Mouse (Mus musculus): ENCODE measurements at regions not wholly inside any gene's neighbourhood (a gene's known extent, or its start where the extent isn't known, plus 50 kb on each side); places are given as distances from the start of the nearest gene placed in this dataset.
"Not testable (repeated sequence)": the region's sequence is repeated elsewhere in the genome, so short reads cannot be mapped to it uniquely, and the experiment has no call there.

DNA sequence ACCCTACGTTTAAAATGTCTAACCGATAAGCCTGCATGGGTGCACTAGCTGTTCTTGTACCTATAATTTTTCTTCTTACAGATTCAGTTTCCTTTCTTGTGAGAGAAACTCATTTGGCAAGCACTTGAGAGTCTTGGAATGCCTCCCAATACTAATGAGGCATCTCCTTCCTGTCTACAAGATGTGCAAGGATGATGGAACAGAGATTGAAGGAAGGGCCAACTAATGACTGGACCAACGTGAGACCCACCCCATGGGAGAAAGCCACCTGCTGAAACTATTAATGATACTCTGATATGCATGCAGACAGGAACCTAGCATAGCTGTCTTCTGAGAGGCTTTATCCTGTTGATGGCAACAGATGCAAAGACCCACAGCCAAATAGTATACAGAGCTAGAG lies 179.9 kb upstream of the Slitrk6 start:
- DNase-seq, result peak; percentile 2

DNA sequence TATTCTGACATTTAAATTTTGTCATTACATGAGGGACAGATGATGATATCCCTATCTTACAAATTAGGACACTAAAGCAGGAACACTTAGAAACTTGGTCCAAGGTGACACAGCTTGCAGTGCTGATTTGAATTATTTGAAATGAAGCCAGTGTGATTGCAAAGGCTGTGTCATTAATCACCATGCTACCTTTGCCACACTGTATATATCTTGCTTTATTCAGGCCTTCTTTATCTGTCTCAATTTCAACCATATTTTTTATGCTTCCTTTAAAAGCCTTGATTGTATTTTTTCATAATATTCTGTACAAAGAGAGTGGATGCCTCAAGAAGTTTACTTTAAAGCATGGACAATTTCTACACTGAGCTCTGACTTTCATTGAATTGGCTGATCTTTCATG lies 167.0 kb upstream of the Slitrk6 start:
- no peak for DNase-seq

- DNase-seq, result no peak
Observed at GRCm38 (mm10) chr14:110913341-110913740, 158.4 kb upstream of the Slitrk6 start.

DNA sequence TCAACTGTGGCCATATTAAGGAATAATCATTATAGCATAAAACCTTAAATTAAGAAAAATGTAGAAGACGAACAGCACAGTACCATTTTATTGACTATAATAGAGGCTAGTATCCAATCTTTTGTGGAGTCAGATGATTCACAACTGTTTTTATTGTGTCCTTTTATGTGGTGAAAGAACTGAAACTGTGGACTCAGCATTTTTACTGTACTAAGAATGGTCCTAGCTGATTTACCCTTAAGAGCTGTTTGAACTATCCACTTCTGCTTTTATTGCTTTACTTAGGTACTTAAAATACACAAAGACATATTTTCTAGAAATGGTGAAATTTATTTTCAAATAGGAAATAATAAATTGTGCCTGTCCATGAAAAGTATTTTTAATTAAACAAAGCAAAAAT lies 137.9 kb upstream of the Slitrk6 start:
- DNase-seq, result no peak

DNA sequence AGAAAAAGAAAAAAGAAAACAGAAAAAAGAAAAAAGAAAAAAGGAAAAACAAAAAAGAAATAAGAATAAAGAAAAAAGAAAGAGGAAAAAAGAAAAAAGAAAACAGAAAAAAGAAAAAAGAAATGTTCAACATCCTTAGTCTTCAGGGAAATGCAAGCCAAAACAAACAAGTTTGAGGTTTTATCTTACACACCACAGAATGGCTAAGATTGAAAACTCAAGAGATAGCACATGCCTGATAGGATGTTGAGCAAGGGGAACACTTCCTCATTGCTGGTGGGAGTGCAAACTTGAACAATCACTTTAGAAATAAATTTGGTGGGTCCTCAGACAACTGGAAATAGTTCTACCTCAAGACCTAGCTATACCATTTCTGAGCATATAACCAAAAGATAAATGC lies 116.4 kb upstream of the Slitrk6 start:
- DNase-seq, result no peak

GRCm38 (mm10) chr14:110824642-110825041 lies 69.7 kb upstream of the Slitrk6 start:
- no peak for DNase-seq

DNA sequence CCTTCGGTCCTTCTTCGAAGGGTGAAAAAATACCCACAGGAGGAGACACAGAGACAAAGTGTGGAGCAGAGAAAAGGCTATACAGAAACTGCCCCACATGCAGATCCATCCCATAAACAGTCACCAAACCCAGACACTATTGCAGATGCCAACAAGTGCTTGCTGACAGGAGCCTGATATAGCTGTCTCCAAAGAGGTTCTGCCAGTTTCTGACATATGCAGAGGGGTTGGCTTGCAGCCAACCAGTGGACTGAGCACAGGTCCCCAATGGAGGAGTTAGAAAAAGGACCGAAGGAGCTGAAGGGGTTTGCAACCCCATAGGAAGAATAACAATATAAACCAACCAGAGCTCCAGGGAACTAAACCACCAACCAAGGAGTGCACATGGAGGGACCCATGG lies 67.2 kb upstream of the Slitrk6 start:
- DNase-seq, result not testable (repeated sequence)

Data from layer of hippocampus, adult 9-11 months (tissue).